Mouse (Mus musculus) hindbrain, postnatal 0 days (tissue): Measurements from ENCODE around the gene Fam71b. TPM values are rescaled to one million over a fixed set of nuclear protein-coding genes. Genes with fewer than 3 reads are reported as not detected.

ENCODE experiments used
- ATAC-seq: fragments of 200-750 bp; cut with Nextera tagmentation; 2 replicates; pipeline ENCODE4 v1.8.0; 2017; ENCODE audit warnings: mild to moderate bottlenecking, moderate TSS enrichment, moderate library complexity
- DNase-seq: peaks from one replicate; pipeline ENCODE4 v3.0.0-alpha.2; 2015; ENCODE audit warnings: low spot score
- H3K27ac ChIP-seq: fragments of 300-500 bp; sonication (generic); 2 replicates; pipeline ENCODE4 v1.5.1; 2014; ENCODE audit warnings: mild to moderate bottlenecking
- H3K27me3 ChIP-seq: fragments of 300-500 bp; sonication (generic); 2 replicates; pipeline ENCODE4 v1.6.1; 2014; ENCODE audit warnings: low read length, mixed read lengths; ENCODE audit not compliant: insufficient read depth
- H3K36me3 ChIP-seq: fragments of 300-500 bp; sonication (generic); 2 replicates; pipeline ENCODE4 v1.6.1; 2014; ENCODE audit warnings: low read length, mixed read lengths; ENCODE audit not compliant: insufficient read depth
- H3K4me1 ChIP-seq: fragments of 300-500 bp; sonication (generic); 2 replicates; pipeline ENCODE4 v1.6.1; 2014; ENCODE audit warnings: antibody characterized with exemption, low read length, mixed read lengths; ENCODE audit not compliant: insufficient read depth
- H3K4me2 ChIP-seq: fragments of 300-500 bp; sonication (generic); 2 replicates; pipeline ENCODE4 v1.6.1; 2014; ENCODE audit warnings: low read depth, mild to moderate bottlenecking, low read length, moderate library complexity, mixed read lengths
- H3K4me3 ChIP-seq: fragments of 300-500 bp; sonication (generic); 2 replicates; pipeline ENCODE4 v1.5.1; 2014; ENCODE audit warnings: low read length
- H3K9ac ChIP-seq: fragments of 300-500 bp; sonication (generic); replicated peaks from 2 replicates; pipeline ENCODE4 v1.6.1; 2014; ENCODE audit warnings: mild to moderate bottlenecking, low read length, moderate library complexity, mixed read lengths
- H3K9me3 ChIP-seq: fragments of 300-500 bp; sonication (generic); 2 replicates; pipeline ENCODE4 v1.6.1; 2016; ENCODE audit warnings: low read length, mixed read lengths
- CTCF ChIP-seq: IDR thresholded peaks from 2 replicates; pipeline ENCODE4 v1.5.1; 2016; ENCODE audit warnings: antibody characterized with exemption, control low read depth, low read depth
- WGBS: fragments of 180-500 bp; shearing (Covaris S2); extraction: QIAGEN DNeasy Blood & Tissue Kit; methylation state at CpG from one replicate; pipeline ENCODE4 v1.1.7; 2014; 5-methylcytosine and 5-hydroxymethylcytosine counted together
- polyA plus RNA-seq: library from polyadenylated mRNA; unstranded; fragments of >200 nt; fragmentation: Nextera tagmentation; extraction: Ambion mirVana; gene quantifications from 2 replicates; pipeline ENCODE4 v1.2.1, GENCODE M21; 2015
- total RNA-seq: library from RNA; depleted of rRNA; stranded (reverse); fragments of >200 nt; gene quantifications from 2 replicates; pipeline ENCODE4 v1.2.3, GENCODE M21; 2014; rRNA removed

The Fam71b gene
- not detected in 2 replicates for total RNA-seq
- not detected in 2 replicates for polyA plus RNA-seq

GRCm38 (mm10) chr11:46396167-46396859 lies at the start of gene Fam71b:
Gene Fam71b (plus strand): TSS chr11:46396559.
- no peaks in the 10 kb centered on the region for H3K4me1 ChIP-seq
- no peak for DNase-seq
- no peak within 1 kb of the TSS for H3K9ac ChIP-seq
- no peak within 1 kb of the TSS for H3K4me3 ChIP-seq
- ATAC-seq = no peak
- H3K9me3 ChIP-seq = no peaks in the 10 kb centered on the region
- 71% methylated on average over 13 of the region's 13 CpGs for WGBS
- no peak for TF ChIP-seq CTCF
- no peak within 1 kb of the TSS for H3K27ac ChIP-seq
- H3K36me3 ChIP-seq = no peaks in the 10 kb centered on the region
- no peaks in the 10 kb centered on the region for H3K27me3 ChIP-seq
- H3K4me2 ChIP-seq = no peak within 1 kb of the TSS

- H3K4me1 ChIP-seq = no peaks in the 10 kb centered on the region
- no peak for DNase-seq
- 91% methylated on average over 5 of the region's 5 CpGs for WGBS
Measured at GRCm38 (mm10) chr11:46347756-46348155, 48.6 kb upstream of the Fam71b start.

GRCm38 (mm10) chr11:46348416-46348815 lies 47.9 kb upstream of the Fam71b start:
- no peaks in the 10 kb centered on the region for H3K36me3 ChIP-seq
- no peaks in the 10 kb centered on the region for H3K9me3 ChIP-seq
- no peak overlapping the region for H3K4me2 ChIP-seq
- WGBS = 82% methylated on average over 3 of the region's 3 CpGs
- no peak for TF ChIP-seq CTCF
- H3K9ac ChIP-seq = no peak overlapping the region
- H3K27ac ChIP-seq = no peak overlapping the region
- no peaks in the 10 kb centered on the region for H3K4me1 ChIP-seq
- DNase-seq (no peak), ATAC-seq (no peak)
- H3K4me3 ChIP-seq = no peak overlapping the region
- H3K27me3 ChIP-seq = no peaks in the 10 kb centered on the region

More at GRCm38 (mm10) chr11:46347756-46348155, 48.6 kb upstream of the Fam71b start:
- Histone ChIP-seq H3K4me2 (no peak overlapping the region), H3K9me3 (no peaks in the 10 kb centered on the region), H3K27ac (no peak overlapping the region), H3K36me3 (no peaks in the 10 kb centered on the region), H3K4me3 (no peak overlapping the region), H3K27me3 (no peaks in the 10 kb centered on the region), H3K9ac (no peak overlapping the region)
- TF ChIP-seq CTCF = no peak
- no peak for ATAC-seq

- DNase-seq (no peak), ATAC-seq (no peak)
- 55% methylated on average over 2 of the region's 2 CpGs for WGBS
- Histone ChIP-seq H3K36me3 (no peaks in the 10 kb centered on the region), H3K27ac (no peak overlapping the region), H3K4me2 (no peak overlapping the region), H3K9me3 (no peaks in the 10 kb centered on the region), H3K4me1 (no peaks in the 10 kb centered on the region), H3K9ac (no peak overlapping the region), H3K4me3 (no peak overlapping the region), H3K27me3 (no peaks in the 10 kb centered on the region)
- no peak for TF ChIP-seq CTCF
Measured at GRCm38 (mm10) chr11:46349681-46350410, 46.5 kb upstream of the Fam71b start.

- Histone ChIP-seq H3K36me3 (no peaks in the 10 kb centered on the region), H3K27me3 (no peaks in the 10 kb centered on the region), H3K27ac (no peak overlapping the region), H3K9me3 (no peaks in the 10 kb centered on the region), H3K9ac (no peak overlapping the region), H3K4me1 (no peaks in the 10 kb centered on the region), H3K4me3 (no peak overlapping the region), H3K4me2 (no peak overlapping the region)
- DNase-seq (no peak), ATAC-seq (no peak)
- 64% methylated on average over 1 of the region's 1 CpGs for WGBS
- no peak for TF ChIP-seq CTCF
Measured at GRCm38 (mm10) chr11:46358369-46358768, 38.0 kb upstream of the Fam71b start.

- no peaks in the 10 kb centered on the region for H3K27me3 ChIP-seq
- ATAC-seq = no peak
- no peaks in the 10 kb centered on the region for H3K36me3 ChIP-seq
- DNase-seq = no peak
- WGBS = 76% methylated on average over 2 of the region's 2 CpGs
- no peak overlapping the region for H3K4me2 ChIP-seq
- H3K4me1 ChIP-seq = no peaks in the 10 kb centered on the region
- no peak overlapping the region for H3K9ac ChIP-seq
- no peaks in the 10 kb centered on the region for H3K9me3 ChIP-seq
- H3K27ac ChIP-seq = no peak overlapping the region
- H3K4me3 ChIP-seq = no peak overlapping the region
- TF ChIP-seq CTCF = no peak
Measured at GRCm38 (mm10) chr11:46360991-46361665, 35.2 kb upstream of the Fam71b start.
